Mouse (Mus musculus) gastrocnemius, adult 18-20 months (tissue): ENCODE results near the gene AC170998.1. TPM values are rescaled to one million over a fixed set of nuclear protein-coding genes. Genes with fewer than 3 reads are reported as not detected.

Source experiments
- DNase-seq: peaks from one replicate; pipeline ENCODE4 v3.0.0; 2021; ENCODE audit warnings: low spot score
- long read RNA-seq, 2 experiments: library from polyadenylated mRNA; stranded (forward); transcript quantifications; one replicate each; pipeline ENCODE4 v2.0.0; 2021
- total RNA-seq, 2 experiments: library from RNA; stranded (reverse); gene quantifications; 2 replicates each; pipeline ENCODE4 v1.2.3; 2021

AC170998.1 gene
- under 1 TPM in 1 of 2 experiments, not detected in 1; 0.66 TPM for total RNA-seq
- long read RNA-seq, experiment 1 = 0 reads
- long read RNA-seq, experiment 2 = 0 reads

- no peak for DNase-seq
These were observed at the start of gene AC170998.1 for GRCm38 (mm10) chr17:28725783-28726182. TSS of gene AC170998.1 (plus strand) at chr17:28726083.

GRCm38 (mm10) chr17:28682311-28683084 lies 43.4 kb upstream of the AC170998.1 start:
- no peak for DNase-seq

- no peak for DNase-seq
These were observed 42.3 kb upstream of the AC170998.1 start for GRCm38 (mm10) chr17:28683601-28684000.

GRCm38 (mm10) chr17:28684631-28685030 lies 41.3 kb upstream of the AC170998.1 start:
- DNase-seq = no peak

GRCm38 (mm10) chr17:28687354-28687753 lies 38.5 kb upstream of the AC170998.1 start:
- DNase-seq = no peak

- DNase-seq = no peak
These were observed 36.1 kb upstream of the AC170998.1 start, which contains the start of gene Slc26a8 for GRCm38 (mm10) chr17:28689586-28690283. TSS of gene Slc26a8 (minus strand) at chr17:28690233.

- peak; percentile 100 for DNase-seq
These were observed 34.9 kb upstream of the AC170998.1 start, which contains the start of gene Mapk14 for GRCm38 (mm10) chr17:28690776-28691686. TSS of gene Mapk14 (plus strand) at chr17:28691329.

- peak; percentile 51 for DNase-seq
These were observed 34.1 kb upstream of the AC170998.1 start for GRCm38 (mm10) chr17:28691687-28692340.

GRCm38 (mm10) chr17:28692341-28692710 lies 33.6 kb upstream of the AC170998.1 start:
- peak; percentile 43 for DNase-seq

- no peak for DNase-seq
These were observed 32.8 kb upstream of the AC170998.1 start for GRCm38 (mm10) chr17:28693086-28693485.

GRCm38 (mm10) chr17:28694078-28694477 lies 31.8 kb upstream of the AC170998.1 start:
- DNase-seq = no peak

GRCm38 (mm10) chr17:28694832-28695231 lies 31.1 kb upstream of the AC170998.1 start:
- DNase-seq = no peak

- no peak for DNase-seq
These were observed 29.2 kb upstream of the AC170998.1 start for GRCm38 (mm10) chr17:28696641-28697040.

GRCm38 (mm10) chr17:28697290-28698195 lies 28.3 kb upstream of the AC170998.1 start:
- no peak for DNase-seq

- DNase-seq = no peak
These were observed 27.6 kb upstream of the AC170998.1 start for GRCm38 (mm10) chr17:28698245-28698644.

GRCm38 (mm10) chr17:28698672-28699071 lies 27.2 kb upstream of the AC170998.1 start:
- no peak for DNase-seq

GRCm38 (mm10) chr17:28699789-28700188 lies 26.1 kb upstream of the AC170998.1 start:
- no peak for DNase-seq

GRCm38 (mm10) chr17:28701171-28701570 lies 24.7 kb upstream of the AC170998.1 start:
- DNase-seq = no peak

- DNase-seq = no peak
These were observed 24.1 kb upstream of the AC170998.1 start for GRCm38 (mm10) chr17:28701737-28702136.

GRCm38 (mm10) chr17:28702646-28703045 lies 23.2 kb upstream of the AC170998.1 start:
- DNase-seq = no peak
